Mouse (Mus musculus) forebrain, embryonic 15.5 days (tissue): Measurements from ENCODE around the gene Fbxo46. TPM values are rescaled to one million over a fixed set of nuclear protein-coding genes. Genes with fewer than 3 reads are reported as not detected.

ENCODE experiments used
- ATAC-seq: fragments of 200-750 bp; cut with Nextera tagmentation; replicated peaks from 2 replicates; pipeline ENCODE4 v1.8.0; 2017; ENCODE audit warnings: mild to moderate bottlenecking, moderate TSS enrichment, moderate library complexity
- H3K27ac ChIP-seq: fragments of 300-500 bp; sonication (generic); replicated peaks from 2 replicates; pipeline ENCODE4 v1.5.1; 2015; ENCODE audit warnings: mild to moderate bottlenecking, inconsistent platforms
- H3K27me3 ChIP-seq: fragments of 300-500 bp; sonication (generic); 2 replicates; pipeline ENCODE4 v1.6.1; 2015; ENCODE audit warnings: inconsistent platforms
- H3K36me3 ChIP-seq: fragments of 300-500 bp; sonication (generic); 2 replicates; pipeline ENCODE4 v1.6.1; 2015; ENCODE audit warnings: mild to moderate bottlenecking, inconsistent platforms
- H3K4me1 ChIP-seq: fragments of 300-500 bp; sonication (generic); 2 replicates; pipeline ENCODE4 v1.6.1; 2015; ENCODE audit warnings: inconsistent platforms
- H3K4me2 ChIP-seq: fragments of 300-500 bp; sonication (generic); replicated peaks from 2 replicates; pipeline ENCODE4 v1.6.1; 2015; ENCODE audit warnings: mild to moderate bottlenecking, inconsistent platforms
- H3K4me3 ChIP-seq: fragments of 300-500 bp; sonication (generic); 2 replicates; pipeline ENCODE4 v1.5.1; 2015; ENCODE audit warnings: mild to moderate bottlenecking, inconsistent platforms
- H3K9ac ChIP-seq: fragments of 300-500 bp; sonication (generic); replicated peaks from 2 replicates; pipeline ENCODE4 v1.6.1; 2015; ENCODE audit warnings: mild to moderate bottlenecking, inconsistent platforms
- H3K9me3 ChIP-seq: fragments of 300-500 bp; sonication (generic); 2 replicates; pipeline ENCODE4 v1.6.1; 2016; ENCODE audit warnings: inconsistent platforms
- WGBS: fragments of 180-500 bp; shearing (Covaris S2); methylation state at CpG from one replicate; pipeline ENCODE4 v1.1.7; 2015; ENCODE audit warnings: mixed read lengths; 5-methylcytosine and 5-hydroxymethylcytosine counted together
- microRNA counts: library from miRNA; unstranded; fragments of <30 nt; microRNA quantifications from one replicate; lab custom pipeline; 2016
- microRNA-seq: library from miRNA; unstranded; fragments of <30 nt; microRNA quantifications from one replicate; pipeline ENCODE4, GENCODE M21; 2016
- polyA plus RNA-seq: library from polyadenylated mRNA; unstranded; fragments of >200 nt; fragmentation: Nextera tagmentation; extraction: Ambion mirVana; gene quantifications from 2 replicates; pipeline ENCODE4 v1.2.1, GENCODE M21; 2015

Gene Fbxo46
- polyA plus RNA-seq, 1 experiment from 2014 or later = 25.4 TPM

DNA sequence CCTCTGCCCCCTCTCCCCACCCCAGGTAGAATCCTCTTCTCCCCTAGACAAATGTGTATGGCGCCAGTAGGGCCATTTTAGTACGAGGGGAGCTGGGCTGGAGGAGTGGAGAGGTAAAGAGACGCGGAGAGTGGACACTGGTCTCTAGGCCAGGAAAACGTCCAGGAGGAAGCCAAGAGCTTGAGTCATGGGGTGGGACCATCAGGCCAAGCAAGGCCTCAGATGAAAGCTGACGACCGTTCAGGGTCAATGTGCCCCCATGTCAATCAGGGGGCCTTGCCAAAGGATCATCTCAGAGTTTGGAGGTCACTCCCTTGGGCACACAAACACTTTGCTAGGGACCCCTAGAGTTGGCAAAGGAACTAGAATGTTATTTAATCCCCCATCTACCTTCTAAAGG, 57.6 kb downstream of the Fbxo46 start:
- Histone ChIP-seq H3K4me3 (peak overlapping the region; percentile 76), H3K27me3 (peaks cover 20% of the 10 kb centered on the region), H3K4me2 (peak overlapping the region; percentile 70), H3K4me1 (peaks cover 54% of the 10 kb centered on the region), H3K27ac (peak overlapping the region; percentile 87; the same call in 1 of the 2 replicates), H3K9me3 (no peaks in the 10 kb centered on the region), H3K9ac (peak overlapping the region; percentile 71), H3K36me3 (0 out of 2 replicates have a peak, but pooled peaks cover 5% of the 10 kb centered on the region)
- no peak for ATAC-seq
- WGBS = 71% methylated on average over 7 of the region's 7 CpGs

DNA sequence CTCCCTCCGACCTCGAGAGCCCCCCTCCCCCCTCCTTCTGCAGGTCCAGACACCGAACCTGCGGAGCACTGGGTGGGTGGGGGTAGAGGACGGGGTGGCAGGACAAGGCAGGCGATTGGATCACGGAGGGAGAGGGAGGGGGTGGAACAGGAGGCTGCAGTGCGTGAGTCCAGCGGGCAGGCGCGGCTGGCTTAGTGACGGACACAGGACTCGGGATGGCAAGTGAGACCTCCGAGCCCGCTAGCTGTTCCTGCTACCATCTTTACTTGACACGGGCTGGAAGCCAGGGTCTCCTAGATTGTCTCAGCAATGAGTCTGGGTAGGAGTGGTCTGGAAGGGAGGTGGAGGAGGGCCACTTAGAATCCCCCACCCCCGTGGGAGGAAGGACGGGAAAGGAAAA, 58.4 kb downstream of the Fbxo46 start:
- H3K36me3 ChIP-seq = 0 out of 2 replicates have a peak, but pooled peaks cover 5% of the 10 kb centered on the region
- peak overlapping the region; percentile 29 for H3K9ac ChIP-seq
- H3K4me2 ChIP-seq = peak overlapping the region; percentile 70
- WGBS = 9% methylated on average over 18 of the region's 18 CpGs
- H3K27me3 ChIP-seq = peaks cover 20% of the 10 kb centered on the region
- no peaks in the 10 kb centered on the region for H3K9me3 ChIP-seq
- peak overlapping the region; percentile 76 for H3K4me3 ChIP-seq
- ATAC-seq = no peak
- H3K4me1 ChIP-seq = peaks cover 46% of the 10 kb centered on the region
- H3K27ac ChIP-seq = no peak overlapping the region

DNA sequence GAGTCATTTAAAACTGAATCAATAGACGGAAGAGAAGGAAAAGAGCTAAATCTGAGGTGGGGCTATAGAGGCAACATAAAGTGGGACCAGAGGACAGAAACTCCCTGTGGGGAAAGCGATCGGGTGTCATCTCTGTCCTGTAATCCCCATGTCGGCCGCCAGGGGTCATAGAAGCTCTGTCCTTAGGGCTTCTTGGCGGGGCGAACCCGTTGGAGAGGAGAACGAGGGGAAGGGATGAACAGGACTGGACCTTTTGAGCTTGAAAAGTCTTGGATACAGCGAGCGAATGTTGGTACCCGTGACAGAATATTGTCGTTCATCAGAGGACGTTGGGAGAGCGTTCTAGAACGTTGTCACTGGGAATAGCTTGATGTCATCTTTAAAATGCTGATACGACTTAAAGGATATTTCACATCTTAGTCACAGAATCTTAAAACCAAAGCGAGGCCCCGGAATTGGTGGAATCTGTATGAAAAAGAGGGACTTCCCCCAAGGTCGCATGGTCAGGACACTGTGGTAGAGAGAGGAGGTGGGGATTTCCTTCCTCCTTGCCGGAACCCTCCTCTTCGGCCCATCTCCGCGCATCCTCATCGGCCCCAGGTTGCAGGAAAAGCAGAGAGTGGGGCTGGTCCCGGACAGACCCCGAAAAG, 58.9 kb downstream of the Fbxo46 start:
- WGBS = 8% methylated on average over 27 of the region's 27 CpGs
- H3K27ac ChIP-seq = no peak overlapping the region
- ATAC-seq = no peak
- no peaks in the 10 kb centered on the region for H3K9me3 ChIP-seq
- H3K4me3 ChIP-seq = peak overlapping the region; percentile 76
- H3K4me2 ChIP-seq = peak overlapping the region; percentile 70
- H3K9ac ChIP-seq = peak overlapping the region; percentile 29
- peaks cover 8% of the 10 kb centered on the region; the same call in 1 of the 2 replicates for H3K36me3 ChIP-seq
- H3K27me3 ChIP-seq = peaks cover 20% of the 10 kb centered on the region
- H3K4me1 ChIP-seq = peaks cover 45% of the 10 kb centered on the region

DNA sequence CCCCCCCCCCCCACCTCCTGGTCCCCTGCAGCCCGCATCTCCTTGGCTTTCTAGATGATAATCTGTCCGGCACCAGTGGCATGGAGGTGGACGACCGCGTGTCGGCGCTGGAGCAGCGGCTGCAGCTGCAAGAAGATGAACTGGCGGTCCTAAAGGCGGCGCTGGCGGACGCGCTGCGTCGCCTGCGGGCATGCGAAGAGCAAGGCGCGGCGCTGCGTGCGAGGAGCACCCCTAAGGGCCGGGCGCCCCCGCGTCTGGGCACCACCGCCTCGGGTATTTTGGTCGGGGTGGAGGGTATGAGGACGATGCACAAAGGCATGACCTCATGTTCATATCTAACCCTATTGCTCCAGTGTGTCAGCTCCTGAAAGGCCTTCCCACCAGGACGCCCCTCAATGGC, 59.5 kb downstream of the Fbxo46 start:
- H3K4me2 ChIP-seq = peak overlapping the region; percentile 70
- ATAC-seq = no peak

DNA sequence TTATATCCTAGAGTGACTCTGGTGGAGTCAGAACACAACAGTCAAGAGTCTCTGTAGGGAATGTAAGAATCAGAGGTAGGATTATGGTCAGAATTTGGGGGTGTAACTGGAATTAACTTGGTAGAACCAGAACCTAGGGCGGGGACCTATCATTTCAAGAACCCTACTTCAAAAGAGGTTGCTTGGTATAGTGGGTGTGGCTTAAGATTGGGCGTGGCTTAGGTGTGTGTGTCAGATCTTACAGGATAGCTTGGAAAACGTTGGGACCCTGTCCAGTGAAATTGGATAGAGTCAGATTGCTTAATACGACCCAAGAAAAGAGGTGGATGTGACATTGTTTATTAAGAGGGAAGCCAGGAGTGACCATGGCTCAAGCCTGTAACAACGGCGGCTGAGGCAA, 60.3 kb downstream of the Fbxo46 start:
- H3K9me3 ChIP-seq = no peaks in the 10 kb centered on the region
- 47% methylated on average over 6 of the region's 6 CpGs for WGBS
- peaks cover 20% of the 10 kb centered on the region for H3K27me3 ChIP-seq
- H3K4me2 ChIP-seq = peak overlapping the region; percentile 70; the same call in 1 of the 2 replicates
- peaks cover 55% of the 10 kb centered on the region for H3K4me1 ChIP-seq
- H3K36me3 ChIP-seq = peaks cover 13% of the 10 kb centered on the region; the same call in 1 of the 2 replicates
- no peak overlapping the region for H3K9ac ChIP-seq
- no peak for ATAC-seq
- peak overlapping the region; percentile 76; the same call in 1 of the 2 replicates for H3K4me3 ChIP-seq
- no peak overlapping the region for H3K27ac ChIP-seq

More for the DNA sequence above, 59.5 kb downstream of the Fbxo46 start:
- Histone ChIP-seq H3K9ac (peak overlapping the region; percentile 27), H3K4me1 (peaks cover 48% of the 10 kb centered on the region), H3K9me3 (no peaks in the 10 kb centered on the region), H3K27me3 (peaks cover 20% of the 10 kb centered on the region), H3K4me3 (peak overlapping the region; percentile 76), H3K36me3 (peaks cover 13% of the 10 kb centered on the region; the same call in 1 of the 2 replicates), H3K27ac (no peak overlapping the region)
- WGBS = 1% methylated on average over 32 of the region's 32 CpGs

DNA sequence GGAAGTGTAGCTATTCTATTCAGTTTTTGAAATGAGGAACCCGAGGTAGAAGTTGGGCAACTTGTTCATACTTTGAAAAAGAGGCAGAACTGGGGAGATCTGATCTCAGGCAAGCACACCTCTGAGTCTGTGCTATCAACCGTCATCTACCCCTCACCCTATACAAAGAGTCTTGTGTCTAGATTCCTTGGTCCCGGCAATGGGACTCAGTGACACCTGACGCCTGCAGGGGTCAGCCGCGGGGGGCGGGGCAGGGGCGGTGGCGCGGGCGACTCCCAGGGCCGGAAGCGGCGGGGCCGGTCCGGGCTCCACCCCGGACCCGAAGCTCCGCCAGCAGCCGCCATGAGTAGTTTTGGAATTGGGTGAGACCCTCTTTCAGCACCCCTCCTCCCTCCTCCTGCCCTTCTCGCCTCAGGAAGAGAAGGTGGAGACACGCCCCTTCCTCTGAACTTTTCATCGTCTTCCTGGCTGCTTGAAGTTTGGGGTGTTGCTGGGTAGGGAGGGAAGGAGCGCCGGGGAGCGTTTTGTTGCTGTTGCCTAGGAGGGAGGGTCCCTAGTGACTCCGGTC, 61.3 kb downstream of the Fbxo46 start:
- Histone ChIP-seq H3K36me3 (peaks cover 13% of the 10 kb centered on the region; the same call in 1 of the 2 replicates), H3K4me3 (peak overlapping the region; percentile 37), H3K4me2 (peak overlapping the region; percentile 43), H3K27me3 (peaks cover 20% of the 10 kb centered on the region), H3K27ac (no peak overlapping the region), H3K9ac (peak overlapping the region; percentile 34), H3K9me3 (no peaks in the 10 kb centered on the region), H3K4me1 (peaks cover 59% of the 10 kb centered on the region)
- ATAC-seq = no peak
- 2% methylated on average over 25 of the region's 27 CpGs for WGBS

DNA sequence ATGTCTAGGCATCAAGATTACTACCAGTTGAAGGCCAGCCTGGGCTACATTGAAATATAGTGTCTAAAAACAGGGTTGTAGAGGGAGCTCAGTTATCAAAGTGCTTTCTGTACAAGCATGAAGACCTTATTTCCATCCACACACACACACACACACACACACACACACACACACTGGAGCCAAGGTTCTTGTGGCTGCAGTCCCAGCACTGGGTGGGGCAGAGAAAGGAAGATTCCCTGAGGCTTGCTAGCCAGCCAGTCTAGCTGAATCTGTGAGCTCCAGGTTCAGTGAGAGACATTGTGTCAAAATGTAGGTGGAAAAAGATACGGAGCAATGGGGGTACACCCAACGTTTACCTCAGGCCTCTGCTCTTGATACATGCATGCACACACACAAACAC, 64.6 kb downstream of the Fbxo46 start:
- no peak for ATAC-seq
- Histone ChIP-seq H3K4me2 (no peak overlapping the region), H3K4me3 (no peak overlapping the region), H3K9ac (no peak overlapping the region), H3K36me3 (peaks cover 28% of the 10 kb centered on the region), H3K9me3 (no peaks in the 10 kb centered on the region), H3K27ac (peak overlapping the region; percentile 73), H3K4me1 (peaks cover 36% of the 10 kb centered on the region), H3K27me3 (0 out of 2 replicates have a peak, but pooled peaks cover 6% of the 10 kb centered on the region)
- 55% methylated on average over 2 of the region's 2 CpGs for WGBS

DNA sequence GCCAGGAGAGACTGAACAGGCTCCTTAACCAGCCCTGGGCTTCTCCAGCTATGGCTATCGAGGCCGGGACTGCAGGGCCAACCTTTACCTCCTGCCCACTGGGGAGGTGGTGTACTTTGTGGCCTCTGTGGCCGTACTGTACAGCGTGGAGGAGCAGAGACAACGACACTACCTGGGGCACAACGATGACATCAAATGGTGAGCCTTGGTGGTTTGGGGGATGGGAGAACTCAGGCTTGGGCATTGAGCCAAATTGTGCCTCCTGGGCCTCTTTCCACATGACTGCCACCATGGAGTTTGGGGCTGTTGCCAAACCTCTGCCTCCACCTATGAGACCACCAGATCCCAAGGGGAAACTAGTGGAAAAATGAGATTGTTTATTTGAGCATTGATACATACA, 65.1 kb downstream of the Fbxo46 start:
- peak; percentile 49; the same call in 1 of the 2 replicates for ATAC-seq
- 30% methylated on average over 6 of the region's 6 CpGs for WGBS
- Histone ChIP-seq H3K4me3 (no peak overlapping the region), H3K9me3 (no peaks in the 10 kb centered on the region), H3K9ac (no peak overlapping the region), H3K36me3 (peaks cover 28% of the 10 kb centered on the region), H3K27ac (peak overlapping the region; percentile 73), H3K4me2 (no peak overlapping the region), H3K27me3 (0 out of 2 replicates have a peak, but pooled peaks cover 6% of the 10 kb centered on the region), H3K4me1 (peaks cover 30% of the 10 kb centered on the region)

MicroRNAs within 50 kb of the gene (microRNA counts, 519-probe panel; counts per million panel counts)
- 2,072 counts per million, percentile 29 among the panel's probes with 10 or more counts for microRNA mmu-miR-330 (lab: Ali Mortazavi, UCI)

Small RNAs within 50 kb of the gene (microRNA-seq; reads per million reads assigned to microRNA genes)
- gene Mir3100 (not detected), gene Mir330 (463 reads per million, percentile 72 among the genes with 10 or more reads in this experiment)

Other genes with a start within 250 kb of the Fbxo46 start
- gene Pglyrp1, start 248.5 kb upstream of the Fbxo46 start, polyA plus RNA-seq = 18.2 and 19.2 TPM in 2 replicates
- gene Ccdc61, start 209.4 kb upstream of the Fbxo46 start, polyA plus RNA-seq = 26.5 and 27.9 TPM in 2 replicates
- gene Nova2, start 194.0 kb upstream of the Fbxo46 start, polyA plus RNA-seq = 17.6 and 18.0 TPM in 2 replicates
- 0.60 and 1.2 TPM in 2 replicates for gene Nanos2, start 132.5 kb upstream of the Fbxo46 start, polyA plus RNA-seq
- 4.4 and 5.5 TPM in 2 replicates for gene Mypop, start 128.6 kb upstream of the Fbxo46 start, polyA plus RNA-seq
- 35.4 and 36.7 TPM in 2 replicates for gene Irf2bp1, start 115.8 kb upstream of the Fbxo46 start, polyA plus RNA-seq
- gene Foxa3, start 96.3 kb upstream of the Fbxo46 start, polyA plus RNA-seq = 0.18 TPM in 1 of 2 replicates, not detected in the other
- 34.8 and 35.4 TPM in 2 replicates for gene Sympk, start 95.5 kb upstream of the Fbxo46 start, polyA plus RNA-seq
- not detected in 2 replicates for gene Rsph6a, start 65.2 kb upstream of the Fbxo46 start, polyA plus RNA-seq
- gene Dmwd, start 43.6 kb upstream of the Fbxo46 start, polyA plus RNA-seq = 32.0 and 35.1 TPM in 2 replicates
- gene Dmpk, start 36.0 kb upstream of the Fbxo46 start, polyA plus RNA-seq = 8.8 and 11.2 TPM in 2 replicates
- gene Six5, start 25.3 kb upstream of the Fbxo46 start, polyA plus RNA-seq = 2.3 and 2.4 TPM in 2 replicates
- 3.6 and 3.8 TPM in 2 replicates for gene Gm4969, start 1.5 kb upstream of the Fbxo46 start, polyA plus RNA-seq
- 18.7 and 19.4 TPM in 2 replicates for gene Qpctl, start 29.4 kb downstream of the Fbxo46 start, polyA plus RNA-seq
- 135 and 143 TPM in 2 replicates for gene Snrpd2, start 29.9 kb downstream of the Fbxo46 start, polyA plus RNA-seq
- 18.1 and 20.0 TPM in 2 replicates for gene Gipr, start 46.3 kb downstream of the Fbxo46 start, polyA plus RNA-seq
- gene Eml2, start 56.6 kb downstream of the Fbxo46 start, polyA plus RNA-seq = 8.2 and 12.5 TPM in 2 replicates
- 2.2 and 2.4 TPM in 2 replicates for gene Gpr4, start 92.7 kb downstream of the Fbxo46 start, polyA plus RNA-seq
- 40.6 and 44.5 TPM in 2 replicates for gene Opa3, start 108.5 kb downstream of the Fbxo46 start, polyA plus RNA-seq
- 37.6 and 39.5 TPM in 2 replicates for gene Vasp, start 152.0 kb downstream of the Fbxo46 start, polyA plus RNA-seq
- gene Ppm1n, start 160.2 kb downstream of the Fbxo46 start, polyA plus RNA-seq = 0.19 and 0.31 TPM in 2 replicates
- gene Rtn2, start 162.8 kb downstream of the Fbxo46 start, polyA plus RNA-seq = 123 and 127 TPM in 2 replicates
- 0.11 TPM in 2 replicates for gene Fosb, start 190.2 kb downstream of the Fbxo46 start, polyA plus RNA-seq
- 94.6 and 95.4 TPM in 2 replicates for gene Ercc1, start 224.9 kb downstream of the Fbxo46 start, polyA plus RNA-seq
- 23.9 and 24.0 TPM in 2 replicates for gene Cd3eap, start 239.6 kb downstream of the Fbxo46 start, polyA plus RNA-seq
- 2.6 and 2.7 TPM in 2 replicates for gene Ppp1r13l, start 239.9 kb downstream of the Fbxo46 start, polyA plus RNA-seq